Mouse (Mus musculus) midbrain, embryonic 15.5 days (tissue): Measurements from ENCODE around the gene Ak2. TPM values are rescaled to one million over a fixed set of nuclear protein-coding genes. Genes with fewer than 3 reads are reported as not detected.

ENCODE experiments used
- ATAC-seq: fragments of 200-750 bp; cut with Nextera tagmentation; replicated peaks from 2 replicates; pipeline ENCODE4 v1.8.0; 2017; ENCODE audit warnings: moderate TSS enrichment
- H3K27ac ChIP-seq: fragments of 300-500 bp; sonication (generic); 2 replicates; pipeline ENCODE4 v1.5.1; 2015; ENCODE audit warnings: mild to moderate bottlenecking, inconsistent platforms
- H3K27me3 ChIP-seq: fragments of 300-500 bp; sonication (generic); replicated peaks from 2 replicates; pipeline ENCODE4 v1.6.1; 2015; ENCODE audit warnings: inconsistent platforms
- H3K36me3 ChIP-seq: fragments of 300-500 bp; sonication (generic); replicated peaks from 2 replicates; pipeline ENCODE4 v1.6.1; 2015; ENCODE audit warnings: inconsistent platforms
- H3K4me1 ChIP-seq: fragments of 300-500 bp; sonication (generic); 2 replicates; pipeline ENCODE4 v1.6.1; 2015; ENCODE audit warnings: inconsistent platforms
- H3K4me2 ChIP-seq: fragments of 300-500 bp; sonication (generic); 2 replicates; pipeline ENCODE4 v1.6.1; 2015; ENCODE audit warnings: inconsistent platforms, mild to moderate bottlenecking, moderate library complexity
- H3K4me3 ChIP-seq: fragments of 300-500 bp; sonication (generic); 2 replicates; pipeline ENCODE4 v1.5.1; 2015; ENCODE audit warnings: mild to moderate bottlenecking, inconsistent platforms
- H3K9ac ChIP-seq: fragments of 300-500 bp; sonication (generic); 2 replicates; pipeline ENCODE4 v1.6.1; 2015; ENCODE audit warnings: mild to moderate bottlenecking, inconsistent platforms
- H3K9me3 ChIP-seq: fragments of 300-500 bp; sonication (generic); 2 replicates; pipeline ENCODE4 v1.6.1; 2016; ENCODE audit warnings: inconsistent platforms
- WGBS: fragments of 180-500 bp; shearing (Covaris S2); methylation state at CpG from one replicate; pipeline ENCODE4 v1.1.7; 2015; ENCODE audit warnings: mixed read lengths; 5-methylcytosine and 5-hydroxymethylcytosine counted together
- polyA plus RNA-seq: library from polyadenylated mRNA; unstranded; fragments of >200 nt; fragmentation: Nextera tagmentation; extraction: Ambion mirVana; gene quantifications from 2 replicates; pipeline ENCODE4 v1.2.1, GENCODE M21; 2015

Gene Ak2
- polyA plus RNA-seq, 1 experiment from 2014 or later: 82.4 TPM

DNA sequence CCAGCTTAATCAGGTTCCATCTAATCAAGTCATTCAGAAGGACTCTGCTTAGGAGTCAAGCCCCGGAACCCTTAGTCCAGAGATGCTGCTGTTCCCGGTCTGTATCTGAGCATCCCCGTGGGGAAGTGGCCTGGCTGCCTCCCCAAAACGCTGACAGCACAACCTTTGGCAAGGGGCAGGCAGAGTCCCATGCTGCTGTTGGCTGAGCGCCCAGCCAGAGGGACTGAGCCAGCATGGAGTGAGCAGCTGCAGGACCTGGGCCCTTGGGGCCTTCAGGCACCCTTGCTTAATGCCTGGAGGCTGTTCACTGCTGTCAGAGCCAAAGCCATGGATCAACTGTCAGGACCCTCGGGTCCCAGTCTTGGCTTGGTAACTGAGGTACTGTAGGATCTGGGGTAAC lies 28.7 kb downstream of the Ak2 start:
- WGBS: 43% methylated on average over 6 of the region's 6 CpGs
- peaks cover 6% of the 10 kb centered on the region for H3K4me1 ChIP-seq
- H3K36me3 ChIP-seq: no peaks in the 10 kb centered on the region
- peak; percentile 52 for ATAC-seq
- H3K4me3 ChIP-seq: no peak overlapping the region
- H3K9ac ChIP-seq: no peak overlapping the region
- H3K27me3 ChIP-seq: no peaks in the 10 kb centered on the region
- H3K9me3 ChIP-seq: no peaks in the 10 kb centered on the region
- no peak overlapping the region for H3K4me2 ChIP-seq
- no peak overlapping the region for H3K27ac ChIP-seq

DNA sequence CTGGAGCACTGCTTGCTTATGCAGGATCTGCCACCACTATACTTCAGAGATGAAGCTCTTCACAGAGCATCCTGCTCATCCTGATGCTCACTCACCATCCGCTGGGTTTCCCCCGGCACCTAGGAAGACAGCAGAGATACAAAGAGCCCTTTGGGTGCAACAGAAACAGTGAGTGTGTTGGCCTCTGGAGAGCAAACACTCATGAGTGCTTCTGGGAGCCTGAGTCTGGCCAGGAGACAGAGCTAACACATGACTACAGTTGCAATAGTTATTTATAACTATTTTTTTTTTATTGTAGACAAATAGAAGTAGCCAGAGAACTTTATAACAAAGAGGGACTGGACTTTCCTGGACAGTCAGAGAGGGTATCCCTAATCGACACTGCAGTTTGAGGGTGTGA lies 29.7 kb downstream of the Ak2 start:
- H3K36me3 ChIP-seq: no peaks in the 10 kb centered on the region
- no peak overlapping the region for H3K4me3 ChIP-seq
- H3K27me3 ChIP-seq: no peaks in the 10 kb centered on the region
- 96% methylated on average over 3 of the region's 3 CpGs for WGBS
- H3K9me3 ChIP-seq: no peaks in the 10 kb centered on the region
- H3K27ac ChIP-seq: no peak overlapping the region
- H3K4me1 ChIP-seq: peaks cover 6% of the 10 kb centered on the region
- no peak overlapping the region for H3K9ac ChIP-seq
- no peak overlapping the region for H3K4me2 ChIP-seq
- no peak for ATAC-seq

DNA sequence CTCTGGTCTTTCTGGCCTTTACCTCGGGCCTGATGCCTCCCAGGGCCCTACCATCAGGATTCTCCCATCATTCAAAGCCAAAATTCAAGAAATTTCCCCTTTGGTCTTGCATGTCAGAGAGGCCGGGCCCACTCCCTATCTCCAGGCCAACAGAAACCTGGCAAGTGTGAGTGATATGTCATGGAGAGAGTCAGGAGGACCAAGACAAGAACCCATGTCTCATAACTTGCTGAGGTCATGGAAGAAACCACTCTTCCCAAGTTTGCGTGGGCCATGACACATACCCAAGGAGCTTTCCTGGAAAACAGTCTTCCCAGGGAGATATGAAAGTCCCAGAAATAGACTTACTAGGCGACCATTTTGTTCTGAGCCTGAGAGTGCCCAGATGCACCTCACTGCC lies 30.1 kb downstream of the Ak2 start:
- Histone ChIP-seq H3K27ac (no peak overlapping the region), H3K4me2 (no peak overlapping the region), H3K4me3 (no peak overlapping the region), H3K36me3 (no peaks in the 10 kb centered on the region), H3K9ac (no peak overlapping the region), H3K27me3 (no peaks in the 10 kb centered on the region), H3K4me1 (peaks cover 6% of the 10 kb centered on the region), H3K9me3 (no peaks in the 10 kb centered on the region)
- ATAC-seq: no peak
- WGBS: 83% methylated on average over 4 of the region's 4 CpGs

DNA sequence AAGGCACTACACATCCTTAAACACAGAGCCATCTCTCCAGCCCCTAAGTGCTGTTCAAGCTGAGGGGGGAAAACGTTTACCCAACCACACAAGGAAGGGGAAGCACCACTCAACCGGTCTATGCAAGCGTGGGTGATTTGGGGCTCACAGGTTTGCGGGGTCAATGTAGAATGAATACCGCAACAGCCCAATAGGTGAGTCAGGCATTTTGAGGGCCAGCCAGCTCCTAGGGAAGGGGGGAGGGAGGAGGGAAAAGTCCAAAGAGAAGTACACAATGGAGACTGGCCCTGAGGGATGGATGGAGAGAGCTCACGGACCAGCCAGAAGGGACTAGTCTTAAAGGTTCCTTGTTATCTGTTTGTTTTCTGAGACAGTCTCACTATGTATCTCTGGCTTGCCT lies 32.1 kb downstream of the Ak2 start:
- ATAC-seq: no peak
- Histone ChIP-seq H3K4me3 (no peak overlapping the region), H3K9ac (no peak overlapping the region), H3K27me3 (no peaks in the 10 kb centered on the region), H3K4me2 (no peak overlapping the region), H3K9me3 (no peaks in the 10 kb centered on the region), H3K4me1 (peaks cover 6% of the 10 kb centered on the region), H3K36me3 (no peaks in the 10 kb centered on the region), H3K27ac (no peak overlapping the region)
- WGBS: 87% methylated on average over 6 of the region's 6 CpGs

DNA sequence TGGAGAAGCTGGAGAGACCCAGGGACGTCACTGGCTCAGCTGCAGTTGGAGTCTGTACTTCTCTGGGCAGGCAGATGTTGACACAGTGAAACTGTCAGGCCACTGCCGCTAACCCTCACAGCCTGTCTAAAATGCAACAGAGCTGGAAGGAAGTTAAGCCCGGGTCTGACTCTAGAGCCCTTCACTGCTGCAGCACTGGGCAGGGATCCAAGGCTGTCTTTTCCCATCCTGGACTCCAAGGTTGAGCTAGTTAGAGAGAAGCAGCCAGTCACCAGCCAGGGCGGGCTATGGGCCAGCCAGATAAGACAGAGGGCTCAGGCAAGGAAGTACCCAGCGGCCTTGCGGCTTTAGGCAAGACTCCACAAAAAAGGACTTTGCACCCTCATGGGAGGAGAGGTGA lies 33.0 kb downstream of the Ak2 start:
- no peak overlapping the region for H3K9ac ChIP-seq
- peaks cover 6% of the 10 kb centered on the region for H3K4me1 ChIP-seq
- no peaks in the 10 kb centered on the region for H3K27me3 ChIP-seq
- H3K4me2 ChIP-seq: no peak overlapping the region
- no peak overlapping the region for H3K4me3 ChIP-seq
- H3K9me3 ChIP-seq: no peaks in the 10 kb centered on the region
- ATAC-seq: no peak
- no peak overlapping the region for H3K27ac ChIP-seq
- 69% methylated on average over 6 of the region's 6 CpGs for WGBS
- H3K36me3 ChIP-seq: no peaks in the 10 kb centered on the region

DNA sequence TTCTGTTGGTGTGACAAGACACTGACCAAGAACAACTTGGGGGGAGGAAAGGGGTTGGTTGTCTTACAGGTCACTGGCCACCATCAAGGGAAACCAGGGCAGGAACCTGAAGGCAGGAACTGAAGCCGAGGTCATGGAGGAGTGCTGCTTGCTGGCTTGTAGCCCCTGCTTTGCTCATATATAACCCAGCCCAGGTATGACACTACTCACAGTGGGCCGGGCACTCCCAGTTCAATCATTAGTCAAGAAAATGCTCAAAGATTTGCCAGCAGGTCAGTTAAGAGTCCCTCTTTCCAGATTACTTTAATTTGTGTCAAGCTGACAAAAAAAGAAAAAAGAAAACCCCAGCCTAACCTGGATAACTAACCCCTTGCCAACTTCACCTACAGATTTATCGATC lies 33.9 kb downstream of the Ak2 start:
- H3K4me1 ChIP-seq: 0 out of 2 replicates have a peak, but pooled peaks cover under 1% of the 10 kb centered on the region
- no peaks in the 10 kb centered on the region for H3K9me3 ChIP-seq
- 96% methylated on average over 3 of the region's 3 CpGs for WGBS
- no peaks in the 10 kb centered on the region for H3K27me3 ChIP-seq
- no peak overlapping the region for H3K4me3 ChIP-seq
- H3K27ac ChIP-seq: no peak overlapping the region
- H3K9ac ChIP-seq: no peak overlapping the region
- H3K4me2 ChIP-seq: no peak overlapping the region
- H3K36me3 ChIP-seq: no peaks in the 10 kb centered on the region
- no peak for ATAC-seq

DNA sequence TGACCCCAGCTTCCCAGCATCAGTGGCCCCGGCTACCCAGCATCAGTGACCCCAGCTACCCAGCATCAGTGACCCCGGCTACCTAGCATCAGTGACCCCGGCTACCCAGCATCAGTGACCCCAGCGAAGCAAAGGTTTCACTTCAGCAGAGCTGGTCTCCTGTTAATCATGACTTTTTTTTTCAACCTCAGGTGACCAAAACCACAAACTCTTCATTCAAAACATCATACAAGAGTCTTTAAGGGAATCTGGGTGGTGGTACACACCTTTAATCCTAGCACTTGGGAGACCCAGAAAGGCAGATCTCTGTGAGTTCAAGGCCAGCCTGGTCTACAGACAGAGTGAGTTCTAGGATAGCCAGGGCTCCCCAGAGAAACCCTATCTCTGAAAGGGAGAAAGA lies 39.0 kb downstream of the Ak2 start:
- WGBS: 90% methylated on average over 4 of the region's 4 CpGs
- H3K36me3 ChIP-seq: no peaks in the 10 kb centered on the region
- no peak for ATAC-seq

DNA sequence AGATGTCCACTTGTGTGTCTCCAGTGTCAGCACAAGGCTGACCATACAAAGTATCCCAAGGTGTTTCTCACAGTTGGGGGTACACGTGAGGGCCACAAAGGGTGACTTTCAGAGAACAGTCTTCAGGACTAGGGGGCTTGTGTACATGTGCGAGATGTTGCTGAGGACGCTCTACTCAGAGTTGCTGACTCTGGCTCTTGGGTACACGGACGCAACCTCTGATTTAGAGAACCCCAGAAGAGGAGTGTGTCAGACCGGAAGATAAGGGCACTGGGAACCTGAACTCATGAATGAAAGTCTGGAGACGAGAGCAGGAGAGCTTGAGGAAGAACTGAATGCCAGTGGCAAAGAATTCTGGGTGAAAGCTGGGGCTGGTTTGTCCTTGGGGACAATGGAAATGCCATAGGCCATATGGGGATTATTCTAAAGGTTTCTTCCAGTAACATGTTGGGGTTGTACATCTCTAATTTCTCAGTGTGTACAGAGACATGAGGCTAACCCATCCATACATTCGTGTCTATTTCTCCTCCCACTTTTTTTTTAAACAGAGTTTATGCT lies 39.7 kb downstream of the Ak2 start:
- H3K4me1 ChIP-seq: peaks cover 5% of the 10 kb centered on the region; the same call in 1 of the 2 replicates
- no peak overlapping the region for H3K9ac ChIP-seq
- no peaks in the 10 kb centered on the region for H3K9me3 ChIP-seq
- no peak overlapping the region for H3K27ac ChIP-seq
- 83% methylated on average over 8 of the region's 8 CpGs for WGBS
- no peak for ATAC-seq
- H3K27me3 ChIP-seq: no peaks in the 10 kb centered on the region
- H3K36me3 ChIP-seq: no peaks in the 10 kb centered on the region
- H3K4me2 ChIP-seq: no peak overlapping the region
- no peak overlapping the region for H3K4me3 ChIP-seq

More for the DNA sequence above, 39.0 kb downstream of the Ak2 start:
- peaks cover 5% of the 10 kb centered on the region; the same call in 1 of the 2 replicates for H3K4me1 ChIP-seq
- no peaks in the 10 kb centered on the region for H3K9me3 ChIP-seq
- no peak overlapping the region for H3K9ac ChIP-seq
- no peaks in the 10 kb centered on the region for H3K27me3 ChIP-seq
- no peak overlapping the region for H3K4me3 ChIP-seq
- no peak overlapping the region for H3K27ac ChIP-seq
- no peak overlapping the region for H3K4me2 ChIP-seq

DNA sequence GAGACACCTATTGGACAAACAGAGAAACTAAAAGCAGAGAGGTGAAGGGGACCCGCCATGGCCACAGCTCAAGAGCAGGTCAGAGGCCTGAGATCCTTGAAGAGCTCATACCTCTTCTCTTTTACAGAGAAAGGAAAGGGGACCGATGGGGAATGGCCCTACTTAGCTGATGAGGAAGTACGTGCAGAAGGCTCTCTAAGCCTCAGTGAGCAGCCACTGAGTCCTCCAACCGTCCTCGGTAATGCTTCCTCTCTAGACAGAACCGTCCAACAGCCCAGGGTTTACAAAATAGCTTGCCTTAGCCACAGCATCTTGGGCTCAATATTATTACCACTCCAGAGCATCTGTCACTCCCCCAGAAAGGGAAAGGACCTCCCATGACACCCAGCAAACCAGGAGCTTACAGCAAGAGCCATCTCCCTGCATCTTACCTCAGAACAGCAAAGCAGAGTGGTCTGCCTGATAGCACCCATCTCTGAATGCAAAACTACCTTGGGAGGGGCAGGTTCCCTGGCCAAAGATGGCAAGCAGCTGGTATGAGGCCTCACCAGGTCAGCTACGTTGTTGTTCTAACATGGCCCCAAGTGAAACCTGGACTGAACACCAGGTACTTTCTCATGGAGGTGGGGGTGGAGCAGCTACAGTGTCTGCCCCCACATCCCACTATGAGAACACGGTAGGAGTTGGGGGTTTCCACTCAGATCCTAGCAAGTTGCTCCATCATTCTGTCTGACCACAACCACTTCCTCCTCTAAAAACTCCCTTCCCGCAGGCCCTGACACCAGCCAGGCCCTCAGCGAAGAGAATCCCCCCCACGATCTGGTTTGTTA lies 40.6 kb downstream of the Ak2 start:
- H3K27ac ChIP-seq: no peak overlapping the region
- H3K4me1 ChIP-seq: peaks cover 5% of the 10 kb centered on the region; the same call in 1 of the 2 replicates
- WGBS: 75% methylated on average over 11 of the region's 11 CpGs
- H3K9me3 ChIP-seq: no peaks in the 10 kb centered on the region
- ATAC-seq: no peak
- H3K27me3 ChIP-seq: no peaks in the 10 kb centered on the region
- no peak overlapping the region for H3K9ac ChIP-seq
- no peak overlapping the region for H3K4me3 ChIP-seq
- H3K4me2 ChIP-seq: no peak overlapping the region
- H3K36me3 ChIP-seq: no peaks in the 10 kb centered on the region

DNA sequence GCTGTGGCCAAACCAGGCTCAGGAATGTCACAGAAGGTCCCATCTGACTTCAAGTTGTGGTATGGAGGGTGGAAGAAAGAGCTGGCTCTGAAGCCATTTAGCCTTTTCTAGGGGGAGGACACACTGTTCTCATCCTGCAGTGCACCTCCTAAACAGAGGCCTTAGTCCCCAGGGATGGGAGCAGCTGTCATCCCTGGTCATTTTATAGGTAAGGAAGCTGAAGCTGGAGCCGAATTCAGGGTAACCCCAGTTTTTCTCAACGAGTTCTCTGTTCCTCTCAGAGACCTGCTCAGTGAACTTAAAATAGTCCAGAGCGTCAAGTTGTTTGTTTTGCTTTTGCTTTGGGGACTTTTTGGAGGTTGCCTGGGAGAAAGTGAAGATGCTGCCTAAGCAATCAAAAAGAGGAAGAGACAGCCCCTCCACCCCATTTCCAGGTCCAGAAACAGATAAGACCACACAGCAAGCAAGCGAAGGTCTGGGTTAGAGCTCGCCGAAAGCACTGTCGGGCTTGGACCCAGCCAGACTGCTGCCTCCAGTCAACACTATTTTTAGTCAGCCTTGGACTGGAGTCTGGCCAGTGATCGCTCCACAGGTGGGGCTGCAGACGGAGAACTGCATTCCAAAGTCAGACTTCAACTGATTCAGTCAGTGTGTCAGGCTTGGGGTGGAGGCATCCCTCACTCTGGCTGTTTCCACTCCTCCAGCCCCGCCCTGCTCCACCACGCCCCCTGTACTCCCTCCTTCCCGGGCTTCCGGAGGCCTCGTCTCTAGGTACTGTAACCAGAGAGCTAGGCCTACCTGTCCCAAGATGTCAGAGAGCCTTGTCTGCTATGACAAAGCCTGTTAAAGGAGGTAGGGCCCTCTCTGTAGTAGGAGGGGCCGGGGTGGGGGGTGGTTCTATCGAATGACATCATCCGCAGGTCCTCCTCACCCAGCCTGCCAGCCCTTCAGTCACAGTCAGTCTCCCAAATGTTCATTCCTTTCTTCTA lies 41.5 kb downstream of the Ak2 start:
- no peak overlapping the region for H3K4me3 ChIP-seq
- H3K4me2 ChIP-seq: no peak overlapping the region
- no peaks in the 10 kb centered on the region for H3K27me3 ChIP-seq
- H3K9ac ChIP-seq: no peak overlapping the region
- H3K9me3 ChIP-seq: no peaks in the 10 kb centered on the region
- no peak overlapping the region for H3K27ac ChIP-seq
- peaks cover 5% of the 10 kb centered on the region; the same call in 1 of the 2 replicates for H3K4me1 ChIP-seq
- ATAC-seq: no peak
- no peaks in the 10 kb centered on the region for H3K36me3 ChIP-seq
- WGBS: 32% methylated on average over 17 of the region's 17 CpGs

DNA sequence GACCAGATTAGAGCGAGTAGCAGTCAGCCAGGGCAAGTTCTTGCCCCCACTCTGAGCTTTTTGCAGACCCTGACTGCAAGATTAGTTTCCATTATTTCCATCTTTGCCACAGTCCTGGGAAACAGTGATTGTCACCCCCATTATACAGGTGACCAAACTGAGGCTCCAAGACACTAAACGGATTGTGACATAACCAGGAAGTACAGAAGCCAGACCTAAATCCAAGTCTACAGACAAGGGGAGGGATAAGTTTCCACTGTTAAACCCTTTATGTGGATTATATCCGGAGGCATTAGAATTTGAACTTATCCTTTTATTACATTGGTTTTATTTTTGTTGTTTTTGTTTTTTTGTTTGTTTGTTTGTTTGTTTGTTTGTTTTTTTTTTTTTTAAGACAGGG lies 42.5 kb downstream of the Ak2 start:
- Histone ChIP-seq H3K9me3 (no peaks in the 10 kb centered on the region), H3K4me3 (no peak overlapping the region), H3K4me2 (no peak overlapping the region), H3K9ac (no peak overlapping the region), H3K27ac (no peak overlapping the region), H3K36me3 (no peaks in the 10 kb centered on the region), H3K27me3 (no peaks in the 10 kb centered on the region), H3K4me1 (peaks cover 5% of the 10 kb centered on the region; the same call in 1 of the 2 replicates)
- WGBS: 91% methylated on average over 3 of the region's 3 CpGs
- ATAC-seq: no peak
